Mouse (Mus musculus) embryo, embryonic 11.5 days (tissue): ENCODE data around the gene Adgrf3.

ENCODE experiments used
- DNase-seq: peaks from one replicate; pipeline ENCODE4 v3.0.0-alpha.2; 2012; ENCODE audit warnings: low read depth, low spot score

The Adgrf3 gene

DNA sequence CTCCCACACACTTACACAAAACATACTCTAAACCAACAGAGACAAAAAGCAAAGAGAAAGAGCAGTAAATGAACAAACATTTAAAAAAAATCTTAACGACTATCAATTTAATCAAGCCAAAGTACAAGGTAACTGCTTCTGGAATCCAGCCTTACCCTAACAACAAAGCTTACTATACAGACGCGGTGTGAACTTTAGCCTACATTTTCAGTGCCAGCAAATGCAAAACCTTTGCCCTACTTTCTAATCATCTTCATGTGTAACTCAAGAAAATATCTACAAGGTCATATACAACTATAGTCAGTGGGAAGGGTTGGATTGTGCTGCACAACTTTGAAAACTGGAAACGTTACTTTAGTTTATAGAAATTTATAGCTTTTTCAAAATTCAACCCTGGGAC, 53.5 kb downstream of the Adgrf3 start:
- no peak for DNase-seq

DNA sequence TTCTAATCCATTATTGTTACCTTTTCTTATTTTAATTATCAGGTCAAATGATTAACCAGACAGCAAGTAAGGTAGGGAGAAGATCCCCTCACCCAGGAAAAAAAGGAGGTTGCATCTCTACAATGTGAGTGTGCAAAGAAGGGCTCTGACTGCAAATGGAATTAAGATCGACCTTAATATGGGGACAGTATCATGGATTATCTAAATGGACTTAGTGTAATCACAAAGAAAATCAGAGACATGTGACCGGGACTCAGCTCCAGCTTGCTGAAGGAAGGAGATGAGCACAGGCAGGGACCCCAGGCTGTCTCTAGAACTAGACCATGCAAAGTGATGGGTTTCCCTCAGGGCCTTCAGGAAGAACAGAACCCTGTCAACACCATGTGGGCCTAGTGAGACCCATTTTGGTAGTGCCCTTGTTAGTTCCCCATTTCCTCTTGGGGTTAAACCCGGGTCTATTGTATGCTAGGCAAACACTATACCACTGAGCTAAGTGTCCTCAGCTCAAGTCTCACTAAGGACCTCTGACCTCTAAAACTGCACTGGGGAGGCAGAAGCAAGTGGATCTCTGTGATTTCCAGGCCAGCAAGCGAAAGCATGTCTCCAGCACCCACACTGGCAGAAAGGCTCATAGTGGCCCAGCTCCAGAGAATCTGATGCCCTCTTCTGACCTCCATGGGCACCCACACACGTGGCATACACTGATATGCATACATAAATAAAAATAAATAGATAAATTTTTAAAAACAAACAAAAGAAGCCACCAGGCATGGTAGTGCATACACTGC, 57.2 kb downstream of the Adgrf3 start:
- no peak for DNase-seq

DNA sequence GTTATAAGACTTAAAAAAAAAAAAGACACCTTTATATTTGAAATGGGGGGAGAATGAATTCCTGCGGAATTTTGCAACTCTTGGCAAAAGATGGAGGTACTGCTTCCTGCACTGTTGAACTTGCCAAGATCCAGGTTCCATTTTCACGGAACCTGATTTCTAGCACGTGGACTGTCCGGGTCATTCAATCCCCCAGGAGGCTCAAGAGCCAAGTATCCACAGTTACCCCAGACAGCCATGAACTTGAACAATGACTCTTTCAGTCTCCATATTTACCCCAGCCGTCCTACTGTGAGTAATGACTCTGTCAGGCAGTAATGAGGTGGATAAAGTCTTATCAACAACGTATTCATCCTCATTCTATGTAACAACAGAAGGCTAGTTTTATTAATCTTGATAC, 59.0 kb downstream of the Adgrf3 start:
- DNase-seq: no peak
